In genomic region chr13:117027336-117027735, GRCm38 (mm10) we compare ENCODE assay signal across 20 mouse cellular contexts. TPM values are rescaled to one million over a fixed set of nuclear protein-coding genes. Genes with fewer than 3 reads are reported as not detected.
DNase-seq lines count a peak whose midpoint lies in the region; ATAC-seq and TF ChIP-seq lines count a peak whose summit lies in the region.
"Had no signal": no experiment of that assay in that cellular context is flagged by ENCODE, and none has a peak within 500 bp of the region (broad histone marks: within the 10 kb centered on the region; RNA-seq: fewer than 3 reads in every experiment).

No protein-coding gene starts in this region.

- no peak overlapping the region for H3K9ac ChIP-seq in midbrain, embryonic 11.5 days (ENCODE audit: low read length)
- H3K9ac ChIP-seq: embryonic facial prominence, embryonic 12.5 days; forebrain, embryonic 13.5 days; forebrain, embryonic 15.5 days had no signal

- no peak for TF ChIP-seq CTCF in kidney, adult 2 months (conservative IDR thresholded peaks at IDR 0.05; ENCODE audit: insufficient read depth, insufficient read length, low read depth, low read length)

- DNase-seq in heart, adult 11 months: peak; percentile 82
- no peak for DNase-seq in heart, postnatal 14 days
- peak; percentile 84 for DNase-seq in midbrain, embryonic 11.5 days (ENCODE audit: low spot score, missing footprints)
- no peak for DNase-seq in midbrain, embryonic 10.5 days (ENCODE audit: low spot score)
- DNase-seq in A20 (ENCODE audit: low read depth, low spot score): peak; percentile 32
- DNase-seq in kidney, adult 2 months: no peak
- DNase-seq: adrenal gland, adult 2 months; adrenal gland, postnatal 10 days; adrenal gland, postnatal 36 days; cerebellum, adult 11-12 months; cerebellum, adult 2 months; cerebellum, adult 9-10 months; cerebellum, postnatal 10 days; cerebellum, postnatal 25 days had no signal

- intact Hi-C loops in heart, postnatal 14 days (cut with DNase I): loop anchor here (5.0 kb wide), 1 partner anchor 85 kb away; no protein-coding TSS in a partner anchor

- no peak for ATAC-seq in midbrain, embryonic 11.5 days (ENCODE audit: low FRiP score)
- ATAC-seq in megakaryocyte-erythroid progenitor cell, adult 5-6 weeks (replicated peaks; ENCODE audit: low FRiP score, low TSS enrichment, poor library complexity, severe bottlenecking): peak; percentile 71
- ATAC-seq: forebrain, embryonic 13.5 days; forebrain, embryonic 15.5 days had no signal

- H3K4me2 ChIP-seq in midbrain, embryonic 11.5 days: no peak overlapping the region
- H3K4me2 ChIP-seq: embryonic facial prominence, embryonic 12.5 days; forebrain, embryonic 13.5 days; forebrain, embryonic 15.5 days had no signal

- H3K4me3 ChIP-seq in midbrain, embryonic 11.5 days (ENCODE audit: low read depth, low read length): no peak overlapping the region
- no peak overlapping the region for H3K4me3 ChIP-seq in midbrain, embryonic 10.5 days
- no peak overlapping the region for H3K4me3 ChIP-seq in kidney, adult 2 months (ENCODE audit: insufficient read depth, low read depth, low read length)
- H3K4me3 ChIP-seq: embryonic facial prominence, embryonic 10.5 days; embryonic facial prominence, embryonic 12.5 days; forebrain, embryonic 13.5 days; forebrain, embryonic 15.5 days had no signal

- TF ChIP-seq POLR2A in kidney, adult 2 months (IDR thresholded peaks at IDR 0.05; ENCODE audit: low read depth, low read length): no peak

- no peak overlapping the region for H3K27ac ChIP-seq in midbrain, embryonic 11.5 days (ENCODE audit: low read depth, low read length)
- H3K27ac ChIP-seq in midbrain, embryonic 10.5 days (replicated peaks): no peak overlapping the region
- no peak overlapping the region for H3K27ac ChIP-seq in kidney, adult 2 months (ENCODE audit: insufficient read depth, low read depth, low read length)
- H3K27ac ChIP-seq: embryonic facial prominence, embryonic 10.5 days; embryonic facial prominence, embryonic 12.5 days; forebrain, embryonic 13.5 days; forebrain, embryonic 15.5 days had no signal

- H3K4me1 ChIP-seq in midbrain, embryonic 11.5 days (ENCODE audit: control insufficient read depth, insufficient read depth, low read length): no peaks in the 10 kb centered on the region; the same call in 1 of the 2 replicates
- peaks cover 31% of the 10 kb centered on the region for H3K4me1 ChIP-seq in midbrain, embryonic 10.5 days
- H3K4me1 ChIP-seq in kidney, adult 2 months (ENCODE audit: control insufficient read depth, insufficient read depth, low read length): no peaks in the 10 kb centered on the region

- H3K9me3 ChIP-seq in midbrain, embryonic 11.5 days (ENCODE audit: control insufficient read depth, low read length): no peaks in the 10 kb centered on the region
- no peaks in the 10 kb centered on the region for H3K9me3 ChIP-seq in midbrain, embryonic 10.5 days (replicated peaks)
- H3K9me3 ChIP-seq: embryonic facial prominence, embryonic 10.5 days; embryonic facial prominence, embryonic 12.5 days; forebrain, embryonic 13.5 days; forebrain, embryonic 15.5 days had no signal

- H3K36me3 ChIP-seq in midbrain, embryonic 11.5 days (ENCODE audit: control insufficient read depth, insufficient read depth, low read length): no peaks in the 10 kb centered on the region
- no peaks in the 10 kb centered on the region for H3K36me3 ChIP-seq in midbrain, embryonic 10.5 days
- no peaks in the 10 kb centered on the region for H3K36me3 ChIP-seq in kidney, adult 2 months (ENCODE audit: control insufficient read depth, insufficient read depth, low read length)
- H3K36me3 ChIP-seq: embryonic facial prominence, embryonic 10.5 days; embryonic facial prominence, embryonic 12.5 days; forebrain, embryonic 15.5 days had no signal

- peaks cover 2% of the 10 kb centered on the region; the same call in 1 of the 2 replicates for H3K27me3 ChIP-seq in midbrain, embryonic 11.5 days (ENCODE audit: control insufficient read depth, insufficient read depth, low read length)
- peaks cover 25% of the 10 kb centered on the region for H3K27me3 ChIP-seq in midbrain, embryonic 10.5 days (ENCODE audit: low read depth, poor library complexity, severe bottlenecking)
- no peaks in the 10 kb centered on the region for H3K27me3 ChIP-seq in kidney, adult 2 months (replicated peaks; ENCODE audit: control insufficient read depth, insufficient read depth, low read length)
- H3K27me3 ChIP-seq: forebrain, embryonic 15.5 days had no signal

- WGBS in midbrain, embryonic 11.5 days: 79% methylated on average over 9 of the region's 9 CpGs
- 79% methylated on average over 9 of the region's 9 CpGs for WGBS in midbrain, embryonic 10.5 days
- 95% methylated on average over 9 of the region's 9 CpGs for WGBS in kidney, adult 2 months

RNA-seq across cellular contexts. Expression of gene Parp8, which starts 2.0 kb away (rescaled TPM):
- total RNA-seq in heart, postnatal 14 days (2021): 10 to 100 TPM in 1 of 2 experiments, 1 to 10 TPM in 1; 9.9 to 12.0 TPM
- polyA plus RNA-seq in midbrain, embryonic 11.5 days (2014; fragmentation: Nextera tagmentation; extraction: Ambion mirVana): 13.3 and 15.1 TPM in 2 replicates
- polyA plus RNA-seq in midbrain, embryonic 10.5 days (2016; fragmentation: Nextera tagmentation; extraction: Ambion mirVana): 9.4 and 9.8 TPM in 2 replicates
- total RNA-seq in megakaryocyte-erythroid progenitor cell, adult 5-6 weeks (2014; fragmentation: Nextera tagmentation): 8.5 and 10.3 TPM in 2 replicates
- total RNA-seq in megakaryocyte-erythroid progenitor cell, adult 5-6 weeks (2017): 8.7 and 9.2 TPM in 2 replicates
- 10.1 and 11.9 TPM in 2 replicates for polyA plus RNA-seq in kidney, adult 2 months (2012; rRNA removed)
- total RNA-seq: MEL had no signal

Comparison
In these comparisons a context has a peak if more than half of its experiments do, and no peak if none do; other contexts are left out.
1. DNase-seq: peak in heart, adult 11 months (single experiment), midbrain, embryonic 11.5 days (single experiment) and A20 (single experiment); none in heart, postnatal 14 days (0 of 2), midbrain, embryonic 10.5 days (single experiment) and kidney, adult 2 months (single experiment).